Mouse (Mus musculus) liver, embryonic 14 days (tissue): ENCODE data around the gene Hoxb8. TPM values are rescaled to one million over a fixed set of nuclear protein-coding genes. Genes with fewer than 3 reads are reported as not detected.

Experiments used
- polyA plus RNA-seq: library from polyadenylated mRNA; depleted of rRNA; stranded (reverse); fragments of >200 nt; gene quantifications from 2 replicates; pipeline ENCODE4 v1.2.3, GENCODE M21; 2012; rRNA removed

The Hoxb8 gene
- polyA plus RNA-seq: 0.02 and 0.10 TPM in 2 replicates

DNA sequence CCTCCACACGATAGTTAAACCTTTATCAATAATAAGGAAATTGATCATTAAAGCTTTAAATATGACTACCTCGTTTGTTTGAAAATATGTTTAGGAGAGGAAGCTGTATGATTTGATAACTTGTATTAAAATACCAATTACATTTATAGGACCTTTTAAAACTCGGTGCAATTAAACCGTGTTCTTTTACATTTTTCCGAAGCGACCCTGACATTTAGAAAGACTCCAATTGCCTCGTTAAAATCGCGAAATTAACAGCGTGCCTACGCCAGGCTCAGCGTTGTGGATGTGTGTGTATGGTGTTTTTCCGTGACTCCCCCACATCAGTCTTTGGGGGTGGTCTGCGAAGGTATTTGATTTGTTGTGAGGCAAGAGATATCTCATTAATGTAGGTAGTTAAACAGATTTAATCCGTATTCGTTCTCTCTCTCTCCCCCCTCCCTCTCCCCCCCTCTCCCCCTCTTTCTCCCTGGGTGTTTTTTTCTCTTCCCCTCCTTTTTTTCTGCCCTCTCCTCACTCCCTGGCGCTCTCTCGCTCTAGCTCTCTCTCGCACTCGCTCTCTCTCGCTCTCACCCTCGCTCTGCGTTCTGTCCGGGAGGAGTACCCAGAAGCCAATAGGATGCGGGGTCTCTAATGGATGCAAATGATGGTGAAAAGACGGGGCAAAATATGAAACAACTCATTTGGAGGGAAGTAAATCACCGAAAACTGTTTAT, at the start of gene Hoxb8:
Gene Hoxb8, plus strand, starts transcription at position 51 of the 716 bp plus-strand sequence.

DNA sequence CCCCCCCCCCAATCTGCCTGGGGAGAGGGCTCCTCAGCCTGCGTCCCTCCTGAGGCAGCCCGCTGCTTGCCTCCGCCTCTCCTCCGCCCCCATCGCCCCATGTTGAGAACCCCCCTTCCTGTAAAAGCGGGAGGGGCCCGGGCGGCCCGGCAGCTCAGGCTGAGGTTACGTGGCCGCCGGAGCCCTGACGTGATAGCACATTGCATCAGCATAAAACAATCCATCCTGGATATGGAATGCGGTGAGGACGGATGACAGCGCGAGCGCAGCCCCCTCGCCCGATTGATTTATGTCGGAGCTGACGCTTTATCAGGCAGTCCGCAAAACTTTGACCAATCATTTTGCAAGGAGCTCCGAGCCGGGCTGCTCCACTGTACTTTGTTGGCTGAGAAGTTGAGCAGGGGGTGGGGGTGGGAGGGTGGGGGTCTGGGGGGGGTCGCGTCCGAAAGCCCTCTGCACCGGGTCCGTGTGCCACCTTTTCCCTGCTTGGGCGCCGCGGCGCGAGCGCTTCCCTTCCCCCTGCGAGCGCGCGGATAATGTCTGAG, 10.6 kb upstream of the Hoxb8 start, which contains the start of gene Hoxb9:
Gene Hoxb9, plus strand, starts transcription at position 462 of the 545 bp plus-strand sequence.

DNA sequence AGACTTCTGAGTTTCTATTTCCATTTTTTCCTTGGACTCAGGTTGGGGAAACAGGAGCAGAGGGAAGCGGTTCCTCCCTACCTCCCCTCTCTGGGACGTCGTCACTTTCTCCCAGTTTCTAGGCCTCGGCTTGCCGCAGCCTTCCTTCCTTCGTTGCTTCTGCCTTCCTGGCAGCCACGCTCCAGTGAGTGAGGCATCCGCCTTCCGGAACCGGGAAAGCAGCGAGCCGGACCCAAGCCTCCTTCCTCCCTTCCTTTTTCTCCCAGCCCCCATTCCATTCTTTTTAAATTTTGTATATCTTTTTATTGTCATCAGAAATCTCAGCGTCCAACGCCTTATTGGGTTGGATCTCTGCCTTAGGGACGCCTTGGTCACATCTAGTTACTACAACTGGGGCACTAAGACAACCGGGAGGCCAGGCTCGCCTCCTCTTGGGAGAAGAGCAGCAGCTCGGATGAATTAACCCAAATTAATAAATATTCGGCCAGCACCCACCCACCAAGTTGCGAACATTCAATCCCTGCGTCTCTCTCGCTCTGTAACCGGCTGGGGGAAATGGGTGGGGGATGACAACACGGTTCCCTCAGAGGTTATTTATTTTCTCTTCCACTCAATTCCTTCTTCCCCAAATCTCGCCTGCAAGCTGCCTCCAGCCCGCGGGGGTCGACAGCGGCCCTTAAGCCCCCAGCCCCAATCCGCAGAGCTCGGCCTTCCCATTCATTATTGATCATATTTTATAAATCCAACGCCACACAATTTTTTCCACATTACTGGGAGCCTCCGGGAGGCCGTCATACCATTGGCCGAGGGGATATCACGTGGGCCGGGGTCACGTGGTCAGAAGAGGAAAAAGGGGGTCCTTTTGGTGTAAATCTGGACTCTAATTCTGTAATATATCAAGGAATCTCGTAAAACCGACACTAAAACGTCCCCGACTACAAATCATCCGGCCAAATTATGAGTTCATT, 4.3 kb downstream of the Hoxb8 start, which contains the start of gene Hoxb7:
Gene Hoxb7, plus strand, starts transcription at position 853 of the 968 bp plus-strand sequence.

DNA sequence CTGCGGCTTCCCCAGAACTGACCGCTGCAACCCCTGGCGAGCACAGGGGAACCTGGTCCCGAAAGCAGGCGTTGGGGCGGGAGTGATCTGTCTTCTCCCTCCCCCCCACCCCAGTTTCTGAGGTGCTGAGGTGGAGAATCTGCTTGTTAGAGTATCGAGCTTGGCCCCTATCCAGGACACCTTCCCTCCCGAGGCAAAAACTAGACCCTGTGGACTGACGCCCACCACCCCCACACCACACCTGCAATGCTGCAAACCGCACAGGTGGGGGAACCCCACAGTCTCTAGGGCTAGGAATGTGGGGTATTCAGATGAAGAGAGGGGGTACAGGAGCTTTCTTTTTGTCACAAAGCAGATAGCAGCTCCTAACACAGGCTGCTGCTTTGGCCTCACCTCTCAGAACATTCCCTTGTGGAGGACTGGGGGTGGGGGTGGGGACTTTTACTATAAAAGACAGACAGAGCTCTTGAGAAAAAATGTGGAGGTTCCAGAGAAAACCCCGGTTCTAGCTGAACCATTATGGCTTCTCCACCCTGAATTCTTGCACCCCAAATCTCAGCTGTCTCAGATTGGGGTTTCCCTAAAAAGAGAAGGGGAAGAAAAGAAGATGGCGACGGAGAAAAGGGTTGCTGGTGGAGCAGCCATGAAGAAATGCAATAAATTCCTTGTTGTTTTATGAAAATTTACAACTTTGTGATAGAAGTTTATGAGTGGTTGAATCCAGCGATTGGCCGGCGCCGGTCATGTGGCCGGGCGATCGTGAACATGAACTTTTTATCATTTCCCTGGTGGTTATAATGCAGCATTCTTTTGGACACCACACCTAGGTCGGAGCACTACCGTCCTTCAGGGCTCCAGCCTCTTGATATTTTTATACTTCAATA, 10.2 kb downstream of the Hoxb8 start, which contains the start of gene Hoxb6:
Gene Hoxb6, plus strand, starts transcription at position 796 of the 884 bp plus-strand sequence.

DNA sequence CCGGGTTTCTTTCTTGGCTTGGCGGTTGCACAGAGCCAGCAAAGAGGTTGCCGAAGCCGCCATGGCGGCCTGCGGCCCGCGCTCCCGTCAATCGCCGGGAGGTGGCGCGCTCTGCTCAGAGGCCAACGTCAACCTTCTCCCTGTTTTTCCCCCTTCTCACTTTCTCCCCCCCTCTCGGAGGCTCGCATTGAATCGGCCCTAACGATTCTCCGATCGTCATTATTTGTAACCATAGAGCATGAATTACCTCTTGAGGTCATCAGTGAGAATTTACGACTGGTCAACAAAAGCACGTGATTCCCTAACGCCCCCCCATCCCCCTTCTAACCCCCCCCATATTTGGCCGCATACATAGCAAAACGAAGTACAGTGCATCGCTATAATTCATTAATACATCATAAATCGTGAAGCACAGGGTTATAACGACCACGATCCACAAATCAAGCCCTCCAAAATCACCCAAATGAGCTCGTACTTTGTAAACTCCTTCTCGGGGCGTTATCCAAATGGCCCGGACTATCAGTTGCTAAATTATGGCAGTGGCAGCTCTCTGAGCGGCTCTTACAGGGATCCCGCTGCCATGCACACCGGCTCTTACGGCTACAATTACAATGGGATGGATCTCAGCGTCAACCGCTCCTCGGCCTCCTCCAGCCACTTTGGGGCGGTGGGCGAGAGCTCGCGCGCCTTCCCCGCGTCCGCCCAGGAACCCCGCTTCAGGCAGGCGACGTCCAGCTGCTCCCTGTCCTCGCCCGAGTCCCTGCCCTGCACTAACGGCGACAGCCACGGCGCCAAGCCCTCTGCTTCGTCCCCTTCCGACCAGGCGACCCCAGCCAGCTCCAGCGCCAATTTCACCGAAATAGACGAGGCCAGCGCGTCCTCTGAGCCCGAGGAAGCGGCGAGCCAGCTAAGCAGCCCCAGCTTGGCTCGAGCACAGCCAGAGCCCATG, 21.7 kb downstream of the Hoxb8 start, which contains the start of gene Hoxb5:
Gene Hoxb5, plus strand, starts transcription at position 186 of the 949 bp plus-strand sequence.

DNA sequence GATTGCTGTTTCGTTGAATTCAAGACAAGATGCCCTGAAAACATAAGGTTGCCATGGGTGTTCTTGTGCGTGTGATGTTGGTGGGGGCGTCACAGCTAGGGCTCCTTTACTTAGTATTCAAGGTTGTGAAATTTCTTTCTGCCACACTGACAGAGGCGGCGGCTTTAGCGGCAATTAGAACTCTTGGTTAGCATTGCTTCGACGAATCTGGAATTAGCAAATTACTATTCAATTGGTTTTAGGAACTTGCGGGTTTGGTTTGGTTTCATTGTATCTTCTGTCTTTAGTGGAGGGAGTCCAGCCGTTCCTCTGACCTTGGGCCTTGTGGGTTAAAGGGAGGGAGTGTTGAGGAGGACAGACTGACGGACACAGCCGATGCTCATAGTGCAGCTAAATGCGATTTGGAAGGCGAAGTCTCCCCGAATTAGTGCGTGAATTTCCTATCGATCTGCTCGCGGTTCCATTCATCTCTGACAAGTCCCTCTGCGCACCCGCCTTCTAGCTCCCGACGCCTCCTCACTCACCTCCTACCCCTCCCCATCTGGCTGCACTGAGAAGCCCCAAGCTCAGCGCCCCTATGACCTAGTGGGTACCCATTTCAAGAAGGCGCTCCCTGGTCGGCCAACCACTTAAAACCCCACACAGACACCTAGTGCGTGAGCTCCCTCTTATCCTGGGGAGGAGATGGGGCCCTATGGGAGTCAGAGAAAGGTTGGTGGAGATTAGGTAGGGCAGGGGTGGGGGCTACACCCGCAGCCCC, 36.1 kb downstream of the Hoxb8 start, which contains the start of gene Hoxb4:
Gene Hoxb4, plus strand, starts transcription at position 660 of the 760 bp plus-strand sequence.

DNA sequence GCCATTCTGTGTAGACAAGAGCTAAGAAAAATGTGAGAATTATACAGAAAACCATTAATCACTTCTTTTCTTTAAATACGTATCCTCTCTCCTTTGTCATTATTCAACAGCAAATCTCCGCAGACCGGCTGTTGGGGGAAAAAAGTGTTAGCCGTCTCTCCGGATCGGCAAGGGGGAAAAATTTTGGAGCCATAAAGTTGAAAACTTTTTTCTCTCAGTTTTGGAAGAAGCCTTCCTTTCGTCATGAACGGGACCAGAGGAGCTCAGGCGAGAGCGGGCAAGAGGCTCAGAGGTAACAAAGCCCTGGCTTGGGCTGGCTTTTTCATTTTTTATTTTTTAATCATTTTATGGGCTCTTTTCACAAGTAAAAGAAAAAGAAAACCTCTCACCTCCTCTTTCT, 41.4 kb downstream of the Hoxb8 start, which contains the start of gene Hoxb3:
Gene Hoxb3, plus strand, starts transcription at position 173 of the 400 bp plus-strand sequence.

Other genes with a start within 250 kb of the Hoxb8 start
- gene Snf8, start 247.0 kb upstream of the Hoxb8 start, polyA plus RNA-seq: 30.0 and 32.7 TPM in 2 replicates
- gene Ube2z, start 216.5 kb upstream of the Hoxb8 start, polyA plus RNA-seq: 15.3 and 17.9 TPM in 2 replicates
- 191 and 226 TPM in 2 replicates for gene Atp5g1, start 206.2 kb upstream of the Hoxb8 start, polyA plus RNA-seq
- not detected in 2 replicates for gene Calcoco2, start 169.9 kb upstream of the Hoxb8 start, polyA plus RNA-seq
- gene Ttll6, start 148.1 kb upstream of the Hoxb8 start, polyA plus RNA-seq: not detected in 2 replicates
- not detected in 2 replicates for gene Hoxb13, start 87.6 kb upstream of the Hoxb8 start, polyA plus RNA-seq
- gene Hoxb9, start 10.4 kb upstream of the Hoxb8 start, polyA plus RNA-seq: 0.02 and 0.11 TPM in 2 replicates
- gene Hoxb7, start 4.7 kb downstream of the Hoxb8 start, polyA plus RNA-seq: 0.05 and 0.14 TPM in 2 replicates
- 0.17 TPM in 1 of 2 replicates, not detected in the other for gene Hoxb6, start 10.6 kb downstream of the Hoxb8 start, polyA plus RNA-seq
- gene Hoxb5, start 21.4 kb downstream of the Hoxb8 start, polyA plus RNA-seq: 0.17 and 0.21 TPM in 2 replicates
- gene Hoxb4, start 36.4 kb downstream of the Hoxb8 start, polyA plus RNA-seq: 0.55 and 0.64 TPM in 2 replicates
- 0.35 and 0.59 TPM in 2 replicates for gene Hoxb3, start 41.4 kb downstream of the Hoxb8 start, polyA plus RNA-seq
- 1.0 and 1.3 TPM in 2 replicates for gene Hoxb2, start 68.6 kb downstream of the Hoxb8 start, polyA plus RNA-seq
- 0.01 TPM in 1 of 2 replicates, not detected in the other for gene Hoxb1, start 83.8 kb downstream of the Hoxb8 start, polyA plus RNA-seq
- 0.08 and 0.13 TPM in 2 replicates for gene Skap1, start 182.7 kb downstream of the Hoxb8 start, polyA plus RNA-seq